Mouse (Mus musculus) megakaryocyte, embryonic 14.5 days (primary cell): Measurements from ENCODE around the gene Olfr640.

Source experiments
- FLI1 ChIP-seq: IDR thresholded peaks from 2 replicates; pipeline ENCODE4 v1.6.1; 2012; ENCODE audit warnings: low read length, inconsistent platforms, mixed read lengths
- GATA1 ChIP-seq: IDR thresholded peaks from 3 replicates; pipeline ENCODE4 v1.6.1; 2012; ENCODE audit warnings: mixed read lengths, low read length, inconsistent platforms, borderline replicate concordance

DNA sequence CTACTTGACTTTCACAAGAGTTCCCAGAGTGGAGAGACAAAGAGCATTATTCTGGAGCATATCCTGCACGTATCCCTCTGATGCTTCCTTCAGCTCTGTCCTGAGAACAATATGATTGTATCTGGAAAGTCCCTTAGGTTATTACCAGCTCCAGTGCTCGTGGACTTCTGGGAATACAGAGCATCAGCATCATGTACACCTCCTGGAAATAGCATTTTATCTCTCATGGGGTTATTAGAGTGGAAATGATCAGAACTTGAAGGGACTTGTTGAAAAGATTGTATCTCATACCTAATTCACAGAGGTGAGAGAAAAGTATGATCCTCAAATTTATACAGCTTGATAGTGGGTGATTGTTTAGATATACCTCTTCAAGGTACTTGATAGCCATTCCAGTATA is 36.0 kb upstream of the Olfr640 start, which contains the start of gene 4930516K23Rik:
- TF ChIP-seq GATA1, result no peak
- TF ChIP-seq FLI1, result no peak
